Mouse (Mus musculus): ENCODE measurements around the gene Cfap52. TPM values are rescaled to one million over a fixed set of nuclear protein-coding genes. Genes with fewer than 3 reads are reported as not detected.

Cfap52 gene
- polyA plus RNA-seq (2016; fragmentation: Nextera tagmentation; extraction: Ambion mirVana): 0.34 and 0.55 TPM in 2 replicates

GRCm38 (mm10) chr11:67965242-67965883 is at the start of gene Cfap52:
Cfap52 (minus strand) TSS chr11:67965651.
- DNase-seq (ENCODE audit: low spot score): peak; percentile 87
- peaks cover 3% of the 10 kb centered on the region; the same call in 1 of the 2 replicates for H3K36me3 ChIP-seq (replicated peaks)
- peak within 1 kb of the TSS; percentile 80 for H3K4me3 ChIP-seq
- H3K27me3 ChIP-seq (replicated peaks; ENCODE audit: low read depth, poor library complexity, severe bottlenecking): no peaks in the 10 kb centered on the region
- 7% methylated on average over 15 of the region's 15 CpGs for WGBS
- no peaks in the 10 kb centered on the region for H3K9me3 ChIP-seq
- H3K4me1 ChIP-seq: peaks cover 25% of the 10 kb centered on the region
- H3K27ac ChIP-seq (replicated peaks): peak within 1 kb of the TSS; percentile 80

DNA sequence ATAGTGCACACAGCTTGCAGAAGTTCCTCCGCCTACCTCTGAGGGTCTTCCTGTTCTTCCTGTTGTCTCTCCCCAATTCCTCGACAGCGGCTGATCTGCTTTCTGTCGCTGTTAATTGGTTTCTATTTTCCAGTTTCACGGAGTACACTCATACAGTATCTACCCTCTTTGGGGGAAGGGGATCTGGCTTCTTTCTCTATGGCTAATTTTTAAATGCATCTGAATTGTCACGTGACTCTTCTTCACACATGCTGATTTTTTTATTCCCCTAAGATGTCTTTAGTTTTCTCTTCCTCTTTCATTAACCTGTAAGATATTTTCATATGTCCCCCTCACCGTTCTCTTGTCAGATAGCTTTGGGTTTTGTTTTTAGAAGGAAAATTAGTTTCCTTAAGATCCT is 46.8 kb upstream of the Cfap52 start:
- H3K4me3 ChIP-seq: no peak overlapping the region
- no peaks in the 10 kb centered on the region for H3K36me3 ChIP-seq (replicated peaks)
- no peaks in the 10 kb centered on the region for H3K27me3 ChIP-seq (replicated peaks; ENCODE audit: low read depth, poor library complexity, severe bottlenecking)
- 82% methylated on average over 7 of the region's 7 CpGs for WGBS
- H3K4me1 ChIP-seq: peaks cover 26% of the 10 kb centered on the region
- DNase-seq (ENCODE audit: low spot score): no peak
- H3K9me3 ChIP-seq: no peaks in the 10 kb centered on the region
- H3K27ac ChIP-seq (replicated peaks): no peak overlapping the region

- 80% methylated on average over 5 of the region's 5 CpGs for WGBS
- H3K4me3 ChIP-seq: no peak overlapping the region
- no peak overlapping the region for H3K27ac ChIP-seq (replicated peaks)
- H3K27me3 ChIP-seq (replicated peaks; ENCODE audit: low read depth, poor library complexity, severe bottlenecking): no peaks in the 10 kb centered on the region
- H3K9me3 ChIP-seq: no peaks in the 10 kb centered on the region
- no peaks in the 10 kb centered on the region for H3K36me3 ChIP-seq (replicated peaks)
- peaks cover 35% of the 10 kb centered on the region for H3K4me1 ChIP-seq
- no peak for DNase-seq (ENCODE audit: low spot score)
These were observed 43.9 kb upstream of the Cfap52 start for GRCm38 (mm10) chr11:68009377-68009776.

GRCm38 (mm10) chr11:68007645-68008044 is 42.2 kb upstream of the Cfap52 start:
- no peak for DNase-seq (ENCODE audit: low spot score)
- no peaks in the 10 kb centered on the region for H3K9me3 ChIP-seq
- WGBS: 52% methylated on average over 6 of the region's 6 CpGs
- no peaks in the 10 kb centered on the region for H3K36me3 ChIP-seq (replicated peaks)
- H3K4me1 ChIP-seq: peaks cover 37% of the 10 kb centered on the region
- H3K27ac ChIP-seq (replicated peaks): peak overlapping the region; percentile 48; the same call in 1 of the 2 replicates
- H3K27me3 ChIP-seq (replicated peaks; ENCODE audit: low read depth, poor library complexity, severe bottlenecking): no peaks in the 10 kb centered on the region
- no peak overlapping the region for H3K4me3 ChIP-seq

DNA sequence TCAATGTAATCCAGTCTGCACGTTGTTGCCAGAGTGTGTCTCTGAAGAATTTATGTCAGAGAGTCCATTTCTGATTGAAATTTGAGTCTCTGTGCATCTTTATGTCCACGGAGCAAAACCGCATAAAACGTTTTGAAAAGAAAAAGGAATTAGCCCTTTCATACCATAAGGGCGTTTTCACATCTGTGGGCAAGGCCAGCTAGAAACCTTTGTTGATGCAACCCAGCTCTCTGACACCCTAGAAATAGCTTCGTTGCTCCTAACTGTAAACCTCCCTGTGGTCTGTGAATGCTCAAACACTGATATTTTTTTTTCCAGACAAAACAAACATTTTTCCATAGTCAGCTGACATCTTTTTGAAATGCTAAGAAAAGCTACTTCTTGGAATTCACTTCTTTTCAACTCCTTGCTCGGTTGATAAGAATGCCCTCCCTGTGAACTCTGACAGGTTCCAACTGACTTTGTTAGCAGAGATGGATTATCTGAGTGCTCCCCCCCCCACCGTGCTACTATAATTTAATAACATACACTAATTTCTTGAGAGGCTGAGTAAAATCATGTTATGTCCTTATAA is 40.9 kb upstream of the Cfap52 start:
- no peaks in the 10 kb centered on the region for H3K9me3 ChIP-seq
- no peak overlapping the region for H3K4me3 ChIP-seq
- WGBS: 45% methylated on average over 8 of the region's 8 CpGs
- H3K27ac ChIP-seq (replicated peaks): 0 out of 2 replicates have a peak overlapping the region, but pooled peaks have one; percentile 40
- DNase-seq (ENCODE audit: low spot score): no peak
- H3K36me3 ChIP-seq (replicated peaks): no peaks in the 10 kb centered on the region
- no peaks in the 10 kb centered on the region for H3K27me3 ChIP-seq (replicated peaks; ENCODE audit: low read depth, poor library complexity, severe bottlenecking)
- peaks cover 37% of the 10 kb centered on the region for H3K4me1 ChIP-seq

DNA sequence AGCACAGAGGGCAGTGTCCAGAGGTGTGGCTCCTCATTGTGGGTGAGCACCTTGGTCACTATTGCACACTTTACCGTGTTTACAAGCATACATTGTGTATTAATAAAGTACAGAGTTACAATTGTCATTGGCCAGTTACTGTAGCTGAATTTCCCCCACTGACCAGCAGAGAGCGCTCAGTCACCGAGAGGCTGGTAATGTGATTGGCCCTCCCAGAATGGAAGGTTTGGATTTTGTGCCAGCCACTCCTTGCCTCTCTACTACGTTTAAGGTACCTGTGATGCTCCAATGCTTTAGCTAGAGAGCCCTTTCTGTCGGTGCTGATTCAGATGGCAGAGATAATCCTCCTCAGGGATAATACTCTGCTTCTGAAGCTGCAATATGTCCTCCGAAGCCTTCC is 38.7 kb upstream of the Cfap52 start:
- Histone ChIP-seq H3K9me3 (no peaks in the 10 kb centered on the region), H3K36me3 (replicated peaks) (no peaks in the 10 kb centered on the region), H3K27ac (replicated peaks) (no peak overlapping the region), H3K27me3 (replicated peaks; ENCODE audit: low read depth, poor library complexity, severe bottlenecking) (no peaks in the 10 kb centered on the region), H3K4me1 (peaks cover 37% of the 10 kb centered on the region), H3K4me3 (no peak overlapping the region)
- DNase-seq (ENCODE audit: low spot score): peak; percentile 70
- WGBS: 22% methylated on average over 6 of the region's 6 CpGs

- Histone ChIP-seq H3K27ac (replicated peaks) (no peak overlapping the region), H3K36me3 (replicated peaks) (no peaks in the 10 kb centered on the region), H3K27me3 (replicated peaks; ENCODE audit: low read depth, poor library complexity, severe bottlenecking) (no peaks in the 10 kb centered on the region), H3K4me3 (no peak overlapping the region), H3K9me3 (no peaks in the 10 kb centered on the region), H3K4me1 (0 out of 2 replicates have a peak, but pooled peaks cover 8% of the 10 kb centered on the region)
- WGBS: 77% methylated on average over 5 of the region's 5 CpGs
- DNase-seq (ENCODE audit: low spot score): no peak
These were observed 34.2 kb upstream of the Cfap52 start for GRCm38 (mm10) chr11:67999629-68000028.

DNA sequence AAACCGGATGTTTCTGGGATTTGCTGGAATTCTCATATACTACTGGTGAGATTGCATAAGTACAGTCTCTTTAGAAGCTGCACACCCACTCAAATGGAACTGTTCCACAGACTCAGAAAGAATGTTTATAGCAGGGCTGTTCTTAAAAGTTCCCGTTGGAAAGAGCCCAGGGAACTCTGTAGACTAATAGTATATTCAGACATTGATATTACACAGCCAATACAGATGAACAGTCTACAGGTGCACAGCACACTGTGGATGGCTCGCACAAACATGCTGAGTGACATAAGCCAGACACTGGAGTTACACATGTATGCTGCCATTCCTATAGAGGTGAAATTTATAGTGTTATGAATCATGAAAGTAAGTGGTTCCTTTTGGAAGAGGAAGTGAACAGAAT is 33.5 kb upstream of the Cfap52 start:
- no peak overlapping the region for H3K27ac ChIP-seq (replicated peaks)
- no peak overlapping the region for H3K4me3 ChIP-seq
- H3K27me3 ChIP-seq (replicated peaks; ENCODE audit: low read depth, poor library complexity, severe bottlenecking): no peaks in the 10 kb centered on the region
- 0 out of 2 replicates have a peak, but pooled peaks cover 4% of the 10 kb centered on the region for H3K4me1 ChIP-seq
- no peaks in the 10 kb centered on the region for H3K36me3 ChIP-seq (replicated peaks)
- H3K9me3 ChIP-seq: no peaks in the 10 kb centered on the region
- DNase-seq (ENCODE audit: low spot score): no peak
- 92% methylated on average over 3 of the region's 3 CpGs for whole genome bisulfite sequencing

- Histone ChIP-seq H3K27me3 (replicated peaks; ENCODE audit: low read depth, poor library complexity, severe bottlenecking) (no peaks in the 10 kb centered on the region), H3K9me3 (no peaks in the 10 kb centered on the region), H3K4me1 (peaks cover 9% of the 10 kb centered on the region), H3K4me3 (no peak overlapping the region), H3K36me3 (replicated peaks) (peaks cover 5% of the 10 kb centered on the region; the same call in 1 of the 2 replicates), H3K27ac (replicated peaks) (no peak overlapping the region)
- no peak for DNase-seq (ENCODE audit: low spot score)
- 82% methylated on average over 4 of the region's 4 CpGs for WGBS
These were observed 30.5 kb upstream of the Cfap52 start for GRCm38 (mm10) chr11:67995965-67996364.

DNA sequence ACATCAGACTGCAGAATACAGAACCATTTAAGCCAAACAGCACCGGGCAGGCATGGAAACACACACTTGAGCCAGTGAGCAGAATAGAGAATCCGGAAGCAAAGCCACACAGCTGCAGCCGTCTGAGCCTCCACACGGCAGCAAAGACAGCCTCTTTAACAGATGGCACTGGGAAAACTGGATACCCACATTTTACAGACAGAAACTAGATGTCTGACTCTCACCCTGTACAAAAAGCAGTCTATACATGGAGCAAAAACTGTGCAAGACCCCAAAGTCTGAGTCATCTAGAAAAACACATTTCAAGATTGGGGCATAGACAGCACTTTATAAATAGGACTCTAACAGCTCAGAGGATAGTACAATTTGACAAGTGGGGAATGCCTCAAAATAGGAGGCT is 25.8 kb upstream of the Cfap52 start:
- Histone ChIP-seq H3K4me3 (no peak overlapping the region), H3K4me1 (peaks cover 10% of the 10 kb centered on the region), H3K36me3 (replicated peaks) (peaks cover 5% of the 10 kb centered on the region; the same call in 1 of the 2 replicates), H3K9me3 (no peaks in the 10 kb centered on the region), H3K27me3 (replicated peaks; ENCODE audit: low read depth, poor library complexity, severe bottlenecking) (no peaks in the 10 kb centered on the region), H3K27ac (replicated peaks) (no peak overlapping the region)
- WGBS: 85% methylated on average over 4 of the region's 4 CpGs
- no peak for DNase-seq (ENCODE audit: low spot score)

DNA sequence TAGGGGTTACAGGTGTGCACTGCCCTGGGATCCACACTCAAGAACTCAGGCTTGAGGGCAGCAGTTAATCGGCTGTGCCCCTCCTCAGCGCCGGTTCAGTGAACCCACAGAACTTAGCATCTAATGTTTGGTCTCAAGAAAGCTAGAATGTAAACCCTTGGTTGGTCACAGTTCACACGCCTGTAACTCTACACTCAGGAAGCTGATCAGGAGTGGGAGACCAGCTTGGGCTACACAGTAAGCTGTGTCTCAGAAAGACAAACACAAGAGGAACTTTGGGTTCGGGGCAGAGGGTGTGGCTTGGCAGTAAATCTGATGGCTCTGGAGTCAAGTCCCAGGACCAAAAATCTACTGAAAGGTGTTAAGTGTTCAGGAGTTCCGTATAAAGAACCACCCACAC is 18.1 kb upstream of the Cfap52 start:
- H3K4me1 ChIP-seq: no peaks in the 10 kb centered on the region; the same call in 1 of the 2 replicates
- no peaks in the 10 kb centered on the region for H3K27me3 ChIP-seq (replicated peaks; ENCODE audit: low read depth, poor library complexity, severe bottlenecking)
- 91% methylated on average over 6 of the region's 6 CpGs for WGBS

DNA sequence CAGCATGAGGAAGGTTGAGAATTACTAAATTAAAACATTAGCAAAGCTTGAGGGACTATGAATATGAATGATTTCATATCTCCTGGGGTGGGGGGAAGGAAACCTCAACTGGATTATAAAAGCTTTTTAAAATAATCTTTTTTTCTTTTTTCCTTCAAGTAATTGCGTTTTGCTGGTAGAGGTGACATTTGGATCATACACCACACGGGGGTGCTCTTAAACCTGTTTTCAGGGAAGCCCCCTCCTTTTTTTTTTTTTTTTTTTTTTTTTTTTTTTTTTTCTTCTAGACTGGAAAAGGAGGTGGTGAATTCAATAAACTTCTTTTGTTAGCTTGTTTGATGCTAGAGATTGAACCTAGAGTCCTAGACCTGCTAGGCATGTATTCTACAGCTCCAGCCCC is 9.8 kb upstream of the Cfap52 start:
- 13% methylated on average over 2 of the region's 2 CpGs for WGBS
- Histone ChIP-seq H3K4me1 (no peaks in the 10 kb centered on the region), H3K4me3 (no peak overlapping the region), H3K27me3 (replicated peaks; ENCODE audit: low read depth, poor library complexity, severe bottlenecking) (no peaks in the 10 kb centered on the region), H3K36me3 (replicated peaks) (peaks cover 23% of the 10 kb centered on the region), H3K9me3 (no peaks in the 10 kb centered on the region), H3K27ac (replicated peaks) (no peak overlapping the region)
- DNase-seq (ENCODE audit: low spot score): peak; percentile 39

More for the DNA sequence above, 18.1 kb upstream of the Cfap52 start:
- no peak overlapping the region for H3K4me3 ChIP-seq
- no peak for DNase-seq (ENCODE audit: low spot score)
- no peak overlapping the region for H3K27ac ChIP-seq (replicated peaks)
- no peaks in the 10 kb centered on the region for H3K36me3 ChIP-seq (replicated peaks)
- H3K9me3 ChIP-seq: no peaks in the 10 kb centered on the region

DNA sequence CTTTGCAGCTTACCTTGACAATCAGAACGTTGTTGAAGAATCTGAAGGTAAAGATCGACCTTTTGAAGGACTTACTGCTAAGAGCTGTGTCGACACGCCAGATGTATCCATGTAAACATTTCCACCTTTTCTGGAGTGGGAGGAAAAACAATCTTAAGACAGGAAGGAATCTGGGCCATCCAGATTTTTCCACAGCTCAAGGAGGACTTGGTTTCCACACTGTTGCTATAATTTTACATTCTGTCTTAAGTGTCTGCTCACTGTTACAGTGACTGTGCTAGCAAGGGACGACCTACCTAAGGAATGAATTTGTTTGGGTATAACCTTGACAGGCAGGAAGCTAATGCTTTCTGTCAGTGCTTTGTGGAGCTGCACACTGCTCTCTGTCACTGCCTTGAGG is 7.8 kb upstream of the Cfap52 start:
- Histone ChIP-seq H3K4me1 (no peaks in the 10 kb centered on the region), H3K27me3 (replicated peaks; ENCODE audit: low read depth, poor library complexity, severe bottlenecking) (no peaks in the 10 kb centered on the region), H3K27ac (replicated peaks) (no peak overlapping the region), H3K9me3 (no peaks in the 10 kb centered on the region), H3K36me3 (replicated peaks) (peaks cover 24% of the 10 kb centered on the region), H3K4me3 (no peak overlapping the region)
- no peak for DNase-seq (ENCODE audit: low spot score)
- WGBS: 88% methylated on average over 5 of the region's 5 CpGs

All from embryonic facial prominence, embryonic 10.5 days (tissue).